Comparison of ENCODE assay signal across 28 mouse cellular contexts in the genomic region with DNA sequence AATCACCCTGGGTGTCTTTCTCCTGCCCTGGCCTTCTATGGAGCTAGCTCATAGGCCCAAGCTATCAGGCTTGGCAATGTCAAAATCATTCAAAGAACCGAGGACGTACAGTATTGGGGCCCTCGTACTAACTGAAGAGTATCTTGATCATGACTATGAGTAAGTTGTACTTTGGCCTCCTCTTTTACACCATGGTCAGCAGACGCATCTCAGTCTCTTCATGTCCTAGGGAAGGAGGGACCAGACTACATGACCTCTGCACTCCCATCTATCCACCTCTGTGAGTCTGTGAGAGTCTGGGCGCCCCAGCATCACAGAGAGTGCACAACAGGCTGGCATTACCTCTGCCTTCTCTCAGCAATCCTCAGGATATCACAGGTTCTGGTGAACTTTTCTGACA. TPM values are rescaled to one million over a fixed set of nuclear protein-coding genes. Genes with fewer than 3 reads are reported as not detected.
A peak's percentile ranks its signal among the peaks of the same experiment; 100 is the strongest.
DNase-seq lines count a peak whose midpoint lies in the region; ATAC-seq and TF ChIP-seq lines count a peak whose summit lies in the region.
"Had no signal": no experiment of that assay in that cellular context is flagged by ENCODE, and none has a peak within 500 bp of the region (broad histone marks: within the 10 kb centered on the region; RNA-seq: fewer than 3 reads in every experiment).

No protein-coding gene starts in this region.

- no peaks in the 10 kb centered on the region for H3K4me1 ChIP-seq in intestine, embryonic 16.5 days (ENCODE audit: control insufficient read depth, insufficient read depth, low read length)
- no peaks in the 10 kb centered on the region for H3K4me1 ChIP-seq in intestine, embryonic 15.5 days (replicated peaks)
- H3K4me1 ChIP-seq in intestine, postnatal 0 days (replicated peaks; ENCODE audit: control insufficient read depth, insufficient read depth, low read length) = no peaks in the 10 kb centered on the region
- H3K4me1 ChIP-seq in liver, embryonic 12.5 days = peaks cover 11% of the 10 kb centered on the region
- H3K4me1 ChIP-seq: embryonic facial prominence, embryonic 13.5 days; embryonic facial prominence, embryonic 15.5 days; forebrain, embryonic 10.5 days; forebrain, embryonic 12.5 days had no signal

- H3K4me3 ChIP-seq in intestine, embryonic 16.5 days (ENCODE audit: low read length) = no peak overlapping the region
- no peak overlapping the region for H3K4me3 ChIP-seq in intestine, embryonic 15.5 days (replicated peaks)
- H3K4me3 ChIP-seq in intestine, postnatal 0 days (ENCODE audit: low read depth, low read length) = no peak overlapping the region
- no peak overlapping the region for H3K4me3 ChIP-seq in liver, embryonic 12.5 days
- H3K4me3 ChIP-seq: embryonic facial prominence, embryonic 13.5 days; embryonic facial prominence, embryonic 15.5 days; erythroblast, embryonic 14.5 days; forebrain, embryonic 10.5 days; forebrain, embryonic 12.5 days had no signal

- no peak for DNase-seq in layer of hippocampus, adult 18-20 months (ENCODE audit: low spot score in 2 of 2)
- DNase-seq: adrenal gland, adult 8-10 months; adrenal gland, postnatal 14 days; adrenal gland, postnatal 36 days; cerebellum, adult 11-12 months; cerebellum, adult 2 months; cerebellum, adult 9-10 months; cerebellum, postnatal 14 days; cerebellum, postnatal 36 days; embryo, embryonic 11 days had no signal

- 85% methylated on average over 5 of the region's 5 CpGs for WGBS in intestine, embryonic 16.5 days
- WGBS in intestine, embryonic 15.5 days = 86% methylated on average over 5 of the region's 5 CpGs
- WGBS in intestine, postnatal 0 days = 67% methylated on average over 5 of the region's 5 CpGs
- 78% methylated on average over 5 of the region's 5 CpGs for WGBS in liver, embryonic 12.5 days (ENCODE audit: insufficient replicate concordance)

- H3K4me2 ChIP-seq in intestine, embryonic 16.5 days (ENCODE audit: low read depth, low read length) = no peak overlapping the region
- H3K4me2 ChIP-seq in intestine, embryonic 15.5 days (replicated peaks) = no peak overlapping the region
- no peak overlapping the region for H3K4me2 ChIP-seq in intestine, postnatal 0 days (replicated peaks; ENCODE audit: low read depth)
- H3K4me2 ChIP-seq in liver, embryonic 12.5 days = no peak overlapping the region
- H3K4me2 ChIP-seq: embryonic facial prominence, embryonic 13.5 days; embryonic facial prominence, embryonic 15.5 days; forebrain, embryonic 12.5 days had no signal

- H3K27ac ChIP-seq in intestine, embryonic 16.5 days (ENCODE audit: low read length) = peak overlapping the region; percentile 51; the same call in 1 of the 2 replicates
- H3K27ac ChIP-seq in intestine, embryonic 15.5 days = no peak overlapping the region
- peak overlapping the region; percentile 54; the same call in 1 of the 2 replicates for H3K27ac ChIP-seq in intestine, postnatal 0 days (ENCODE audit: low read depth, low read length)
- H3K27ac ChIP-seq in liver, embryonic 12.5 days = no peak overlapping the region
- H3K27ac ChIP-seq: embryonic facial prominence, embryonic 13.5 days; embryonic facial prominence, embryonic 15.5 days; forebrain, embryonic 10.5 days; forebrain, embryonic 12.5 days had no signal

- H3K9me3 ChIP-seq in intestine, embryonic 16.5 days (ENCODE audit: control insufficient read depth, low read length) = no peaks in the 10 kb centered on the region
- no peaks in the 10 kb centered on the region for H3K9me3 ChIP-seq in intestine, embryonic 15.5 days
- H3K9me3 ChIP-seq in intestine, postnatal 0 days (ENCODE audit: control insufficient read depth) = no peaks in the 10 kb centered on the region
- no peaks in the 10 kb centered on the region for H3K9me3 ChIP-seq in liver, embryonic 12.5 days (replicated peaks)
- H3K9me3 ChIP-seq: embryonic facial prominence, embryonic 13.5 days; embryonic facial prominence, embryonic 15.5 days; forebrain, embryonic 10.5 days; forebrain, embryonic 12.5 days; G1E had no signal

- ATAC-seq in intestine, embryonic 16.5 days = peak; percentile 75
- ATAC-seq in intestine, embryonic 15.5 days = no peak
- ATAC-seq in intestine, postnatal 0 days = peak; percentile 85
- ATAC-seq in liver, embryonic 12.5 days = no peak
- ATAC-seq: activated CD4-positive, CD25-positive, alpha-beta regulatory T cell, adult 4 months; forebrain, embryonic 14.5 days; forebrain, embryonic 16.5 days; Patski had no signal

- H3K9ac ChIP-seq in intestine, embryonic 16.5 days (ENCODE audit: low read depth, low read length) = 0 out of 2 replicates have a peak overlapping the region, but pooled peaks have one; percentile 2
- no peak overlapping the region for H3K9ac ChIP-seq in intestine, embryonic 15.5 days
- H3K9ac ChIP-seq in intestine, postnatal 0 days (ENCODE audit: low read depth, low read length) = no peak overlapping the region
- H3K9ac ChIP-seq in liver, embryonic 12.5 days = no peak overlapping the region
- H3K9ac ChIP-seq: embryonic facial prominence, embryonic 13.5 days; embryonic facial prominence, embryonic 15.5 days; forebrain, embryonic 12.5 days had no signal

- no peaks in the 10 kb centered on the region for H3K36me3 ChIP-seq in intestine, embryonic 16.5 days (ENCODE audit: control insufficient read depth, insufficient read depth, low read length)
- H3K36me3 ChIP-seq in intestine, embryonic 15.5 days = peaks cover 17% of the 10 kb centered on the region
- peaks cover 56% of the 10 kb centered on the region for H3K36me3 ChIP-seq in intestine, postnatal 0 days (ENCODE audit: control insufficient read depth, insufficient read depth)
- H3K36me3 ChIP-seq in liver, embryonic 12.5 days = peaks cover 67% of the 10 kb centered on the region

- TF ChIP-seq CTCF in intestine, postnatal 0 days (IDR thresholded peaks at IDR 0.05; ENCODE audit: low read depth) = no peak

- no peaks in the 10 kb centered on the region for H3K27me3 ChIP-seq in intestine, embryonic 16.5 days (replicated peaks; ENCODE audit: control insufficient read depth, insufficient read depth, low read length)
- H3K27me3 ChIP-seq in intestine, embryonic 15.5 days (replicated peaks) = no peaks in the 10 kb centered on the region
- no peaks in the 10 kb centered on the region for H3K27me3 ChIP-seq in intestine, postnatal 0 days (replicated peaks; ENCODE audit: control insufficient read depth, insufficient read depth, low read length)
- no peaks in the 10 kb centered on the region for H3K27me3 ChIP-seq in liver, embryonic 12.5 days (replicated peaks)
- H3K27me3 ChIP-seq: embryonic facial prominence, embryonic 13.5 days; embryonic facial prominence, embryonic 15.5 days; forebrain, embryonic 12.5 days; Patski had no signal

RNA-seq across cellular contexts. Expression of a gene that starts 11.0 kb away (rescaled TPM):
- 0.18 TPM in 1 of 2 replicates, not detected in the other for polyA plus RNA-seq in intestine, embryonic 16.5 days (2015; fragmentation: Nextera tagmentation; extraction: Ambion mirVana)
- 0.30 TPM in 1 of 2 replicates, not detected in the other for polyA plus RNA-seq in intestine, embryonic 15.5 days (2015; fragmentation: Nextera tagmentation; extraction: Ambion mirVana)
- not detected in 2 replicates for polyA plus RNA-seq in intestine, postnatal 0 days (2015; fragmentation: Nextera tagmentation; extraction: Ambion mirVana)
- total RNA-seq in layer of hippocampus, adult 18-20 months (2021) = not detected
- not detected in 2 replicates for polyA plus RNA-seq in liver, embryonic 12.5 days (2016; fragmentation: Nextera tagmentation; extraction: Ambion mirVana)
- total RNA-seq: adrenal gland, adult 18-20 months; adrenal gland, adult 8-10 months; common myeloid progenitor, adult 5-6 weeks; G1E had no signal
- polyA plus RNA-seq: cerebellum, adult 2 months; embryonic facial prominence, embryonic 13.5 days; embryonic facial prominence, embryonic 15.5 days; erythroblast, embryonic 14.5 days; forebrain, embryonic 12.5 days; forebrain, embryonic 14.5 days; forebrain, embryonic 16.5 days; G1E had no signal

RNA-seq across cellular contexts. Expression of a gene that starts 19.8 kb away (rescaled TPM):
- 0.28 and 0.34 TPM in 2 replicates for polyA plus RNA-seq in intestine, embryonic 16.5 days (2015; fragmentation: Nextera tagmentation; extraction: Ambion mirVana)
- polyA plus RNA-seq in intestine, embryonic 15.5 days (2015; fragmentation: Nextera tagmentation; extraction: Ambion mirVana) = 0.42 and 0.77 TPM in 2 replicates
- 0.29 and 0.47 TPM in 2 replicates for polyA plus RNA-seq in intestine, postnatal 0 days (2015; fragmentation: Nextera tagmentation; extraction: Ambion mirVana)
- not detected for total RNA-seq in layer of hippocampus, adult 18-20 months (2021)
- polyA plus RNA-seq in liver, embryonic 12.5 days (2016; fragmentation: Nextera tagmentation; extraction: Ambion mirVana) = 0.23 and 0.39 TPM in 2 replicates
- total RNA-seq: adrenal gland, adult 18-20 months; adrenal gland, adult 8-10 months; common myeloid progenitor, adult 5-6 weeks; G1E had no signal
- polyA plus RNA-seq: C2C12; embryonic facial prominence, embryonic 13.5 days; embryonic facial prominence, embryonic 15.5 days; erythroblast, embryonic 14.5 days; forebrain, embryonic 12.5 days; forebrain, embryonic 14.5 days; forebrain, embryonic 16.5 days; G1E; Patski had no signal

RNA-seq across cellular contexts. Expression of a gene that starts 30.2 kb away (rescaled TPM):
- 0.32 TPM in 1 of 2 replicates, not detected in the other for polyA plus RNA-seq in intestine, embryonic 16.5 days (2015; fragmentation: Nextera tagmentation; extraction: Ambion mirVana)
- polyA plus RNA-seq in intestine, embryonic 15.5 days (2015; fragmentation: Nextera tagmentation; extraction: Ambion mirVana) = 0.06 and 0.10 TPM in 2 replicates
- not detected in 2 replicates for polyA plus RNA-seq in intestine, postnatal 0 days (2015; fragmentation: Nextera tagmentation; extraction: Ambion mirVana)
- not detected for total RNA-seq in layer of hippocampus, adult 18-20 months (2021)
- polyA plus RNA-seq in liver, embryonic 12.5 days (2016; fragmentation: Nextera tagmentation; extraction: Ambion mirVana) = 1.6 and 2.2 TPM in 2 replicates
- total RNA-seq: adrenal gland, adult 18-20 months; adrenal gland, adult 8-10 months; common myeloid progenitor, adult 5-6 weeks; G1E had no signal
- polyA plus RNA-seq: activated CD4-positive, CD25-positive, alpha-beta regulatory T cell, adult 4 months; C2C12; cerebellum, adult 2 months; embryonic facial prominence, embryonic 11.5 days; embryonic facial prominence, embryonic 13.5 days; embryonic facial prominence, embryonic 15.5 days; erythroblast, embryonic 14.5 days; forebrain, embryonic 10.5 days; forebrain, embryonic 12.5 days; forebrain, embryonic 14.5 days; forebrain, embryonic 16.5 days; G1E; Patski had no signal

RNA-seq across cellular contexts. Expression of a gene that starts 33.3 kb away (rescaled TPM):
- 27.2 and 31.2 TPM in 2 replicates for polyA plus RNA-seq in intestine, embryonic 16.5 days (2015; fragmentation: Nextera tagmentation; extraction: Ambion mirVana)
- 23.2 and 23.3 TPM in 2 replicates for polyA plus RNA-seq in intestine, embryonic 15.5 days (2015; fragmentation: Nextera tagmentation; extraction: Ambion mirVana)
- polyA plus RNA-seq in intestine, postnatal 0 days (2015; fragmentation: Nextera tagmentation; extraction: Ambion mirVana) = 13.9 and 14.7 TPM in 2 replicates
- 10 to 100 TPM; 14.4 to 15.1 TPM for total RNA-seq in layer of hippocampus, adult 18-20 months (2021)
- 9.7 and 10.7 TPM in 2 replicates for polyA plus RNA-seq in liver, embryonic 12.5 days (2016; fragmentation: Nextera tagmentation; extraction: Ambion mirVana)

RNA-seq across cellular contexts. Expression of a gene that starts 33.3 kb away (rescaled TPM):
- 78.5 and 80.1 TPM in 2 replicates for polyA plus RNA-seq in intestine, embryonic 16.5 days (2015; fragmentation: Nextera tagmentation; extraction: Ambion mirVana)
- polyA plus RNA-seq in intestine, embryonic 15.5 days (2015; fragmentation: Nextera tagmentation; extraction: Ambion mirVana) = 63.3 and 72.8 TPM in 2 replicates
- polyA plus RNA-seq in intestine, postnatal 0 days (2015; fragmentation: Nextera tagmentation; extraction: Ambion mirVana) = 51.3 and 52.7 TPM in 2 replicates
- 10 to 100 TPM; 39.7 to 41.8 TPM for total RNA-seq in layer of hippocampus, adult 18-20 months (2021)
- 56.4 and 59.0 TPM in 2 replicates for polyA plus RNA-seq in liver, embryonic 12.5 days (2016; fragmentation: Nextera tagmentation; extraction: Ambion mirVana)

Comparison
In these comparisons a context has a peak if more than half of its experiments do, and no peak if none do; other contexts are left out.
1. ATAC-seq: peak in intestine, embryonic 16.5 days (single experiment) and intestine, postnatal 0 days (single experiment); none in intestine, embryonic 15.5 days (single experiment) and liver, embryonic 12.5 days (single experiment).
2. H3K27ac ChIP-seq: peak in intestine, embryonic 16.5 days (single experiment) and intestine, postnatal 0 days (single experiment); none in intestine, embryonic 15.5 days (single experiment) and liver, embryonic 12.5 days (single experiment).